Mouse (Mus musculus) E14TG2a.4 (cell line): ENCODE measurements at regions not wholly inside any gene's neighbourhood (a gene's known extent, or its start where the extent isn't known, plus 50 kb on each side); places are given as distances from the start of the nearest gene placed in this dataset.

ENCODE experiments used
- H3K27me3 ChIP-seq: 2 replicates; pipeline ENCODE4 v1.6.1; 2014; ENCODE audit warnings: low read length, control low read depth; ENCODE audit not compliant: insufficient read depth
- H3K36me3 ChIP-seq: 2 replicates; pipeline ENCODE4 v1.6.1; 2014; ENCODE audit warnings: low read length, control low read depth; ENCODE audit not compliant: insufficient read depth
- H3K4me1 ChIP-seq: replicated peaks from 2 replicates; pipeline ENCODE4 v1.6.1; 2014; ENCODE audit warnings: low read depth, low read length, control low read depth
- H3K4me3 ChIP-seq: replicated peaks from 2 replicates; pipeline ENCODE4 v1.5.1; 2014; ENCODE audit warnings: mild to moderate bottlenecking, low read length
- H3K9me3 ChIP-seq: 2 replicates; pipeline ENCODE4 v1.6.1; 2014; ENCODE audit warnings: low read length, control low read depth
- CTCF ChIP-seq: conservative IDR thresholded peaks from 2 replicates; pipeline ENCODE4 v1.5.1; 2014; ENCODE audit warnings: low read length
- NANOG ChIP-seq: IDR thresholded peaks from 2 replicates; pipeline ENCODE4 v1.6.1; 2014; ENCODE audit warnings: borderline replicate concordance, low read length, mixed read lengths
- POU5F1 ChIP-seq: IDR thresholded peaks from 2 replicates; pipeline ENCODE4 v1.6.1; 2014; ENCODE audit warnings: low read length, borderline replicate concordance

DNA sequence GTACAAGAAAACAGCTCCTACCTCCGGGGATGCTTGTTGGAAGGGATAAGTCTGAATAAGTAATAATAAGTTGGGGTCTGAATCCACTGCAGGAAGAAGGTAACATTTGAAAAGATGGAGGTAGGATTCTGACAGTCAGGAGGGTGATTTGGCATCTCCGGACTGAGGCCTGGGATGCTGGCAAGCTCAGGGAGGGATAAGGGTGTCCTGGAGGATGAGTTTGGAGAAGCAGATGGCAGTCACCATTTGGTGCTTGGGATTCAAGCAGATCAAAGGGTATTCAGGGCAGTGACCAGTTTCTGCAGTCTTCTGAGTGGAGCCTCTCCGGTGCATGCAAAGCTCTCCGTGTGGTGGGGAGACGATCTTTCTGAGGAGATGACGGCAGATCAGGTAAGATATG lies 62.9 kb upstream of the Gm2310 start:
- Histone ChIP-seq H3K27me3 (peaks cover 23% of the 10 kb centered on the region), H3K9me3 (no peaks in the 10 kb centered on the region), H3K36me3 (no peaks in the 10 kb centered on the region), H3K4me1 (peaks cover 14% of the 10 kb centered on the region; the same call in 1 of the 2 replicates), H3K4me3 (no peak overlapping the region)
- TF ChIP-seq CTCF (no peak), NANOG (no peak), POU5F1 (no peak)

DNA sequence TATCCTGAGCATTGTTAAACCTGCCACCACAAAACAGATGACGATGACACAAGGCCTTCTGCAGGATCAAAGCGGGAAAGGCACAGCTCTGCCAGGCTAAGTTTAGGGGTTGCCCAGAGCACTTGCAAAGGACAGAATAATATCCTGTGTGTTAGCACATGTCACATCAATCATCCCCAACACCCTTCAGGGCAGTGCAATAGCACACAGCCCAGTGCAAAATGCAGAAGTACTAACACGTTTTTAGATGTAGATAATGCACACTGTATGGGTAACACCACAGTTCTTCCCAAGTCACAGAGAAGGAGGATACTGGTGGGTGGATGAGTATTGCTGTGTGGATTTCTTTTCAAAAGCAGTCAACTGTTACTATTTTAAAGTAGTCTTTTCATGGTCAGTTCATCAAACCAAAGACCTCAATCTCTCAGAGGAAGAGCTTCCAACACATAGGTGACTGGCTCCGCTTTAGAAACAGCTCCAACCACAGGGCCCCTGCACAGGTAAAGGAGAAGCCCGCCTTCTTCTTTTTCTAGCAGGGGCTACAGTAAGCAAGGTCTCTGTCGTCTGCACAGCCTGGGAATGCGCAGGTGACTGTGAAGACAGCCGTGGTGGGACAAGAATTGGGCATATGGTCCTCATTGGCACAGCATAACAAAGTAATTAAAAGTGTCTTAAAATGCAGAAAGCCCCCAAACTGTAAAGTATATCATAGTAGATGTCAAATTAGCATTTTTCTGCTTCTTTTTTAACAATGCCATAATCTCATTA lies 61.6 kb upstream of the Gm2310 start:
- TF ChIP-seq NANOG (no peak), POU5F1 (no peak), CTCF (no peak)
- no peaks in the 10 kb centered on the region for H3K36me3 ChIP-seq
- H3K27me3 ChIP-seq = peaks cover 23% of the 10 kb centered on the region
- no peak overlapping the region for H3K4me3 ChIP-seq
- H3K4me1 ChIP-seq = peaks cover 7% of the 10 kb centered on the region; the same call in 1 of the 2 replicates
- no peaks in the 10 kb centered on the region for H3K9me3 ChIP-seq

DNA sequence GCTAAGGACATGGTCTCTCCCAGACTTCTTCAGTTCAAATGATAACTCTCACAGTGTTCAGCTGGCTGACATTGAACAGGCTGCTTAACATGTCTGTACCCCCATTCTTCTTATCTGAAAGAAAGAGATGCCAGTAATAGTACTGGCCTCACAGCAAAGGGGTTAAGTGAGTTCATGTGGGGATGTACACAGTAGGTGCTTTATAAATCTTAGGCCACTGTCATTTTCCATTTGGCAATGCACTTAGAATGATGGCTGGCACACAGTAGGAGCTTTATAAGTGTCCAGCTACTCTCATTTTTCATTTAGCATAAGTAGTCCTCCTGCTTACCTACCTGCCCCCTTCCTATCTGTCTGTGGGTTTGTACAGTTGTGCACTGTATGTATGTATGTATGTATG lies 60.3 kb upstream of the Gm2310 start:
- TF ChIP-seq CTCF (no peak), POU5F1 (no peak), NANOG (no peak)
- H3K36me3 ChIP-seq = no peaks in the 10 kb centered on the region
- H3K27me3 ChIP-seq = peaks cover 23% of the 10 kb centered on the region
- no peaks in the 10 kb centered on the region for H3K9me3 ChIP-seq
- H3K4me3 ChIP-seq = no peak overlapping the region
- peaks cover 7% of the 10 kb centered on the region; the same call in 1 of the 2 replicates for H3K4me1 ChIP-seq

DNA sequence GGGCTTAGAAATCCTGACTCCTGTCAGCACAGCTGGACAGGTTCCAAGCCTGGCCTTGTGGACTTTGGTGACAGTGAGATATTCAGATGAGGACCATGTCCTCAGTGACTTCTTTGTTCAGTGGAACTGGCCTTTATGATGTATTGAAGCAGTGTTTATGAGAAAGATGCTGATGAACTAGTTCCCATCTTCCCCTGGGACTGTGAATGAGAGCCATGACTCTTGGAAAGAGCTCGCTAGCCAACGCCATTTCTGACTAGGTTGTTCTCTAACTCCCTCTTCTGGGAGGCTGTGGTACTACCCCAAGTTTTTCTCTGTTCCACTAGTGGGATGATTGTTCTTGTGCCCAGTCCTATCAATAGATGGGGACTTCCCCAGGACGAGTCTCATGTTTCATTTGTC lies 57.7 kb upstream of the Gm2310 start:
- H3K36me3 ChIP-seq = no peaks in the 10 kb centered on the region
- peaks cover 25% of the 10 kb centered on the region for H3K27me3 ChIP-seq
- peak; percentile 72 for TF ChIP-seq CTCF
- TF ChIP-seq POU5F1 = no peak
- no peak for TF ChIP-seq NANOG
- H3K4me1 ChIP-seq = peaks cover 7% of the 10 kb centered on the region; the same call in 1 of the 2 replicates
- no peak overlapping the region for H3K4me3 ChIP-seq
- no peaks in the 10 kb centered on the region for H3K9me3 ChIP-seq

DNA sequence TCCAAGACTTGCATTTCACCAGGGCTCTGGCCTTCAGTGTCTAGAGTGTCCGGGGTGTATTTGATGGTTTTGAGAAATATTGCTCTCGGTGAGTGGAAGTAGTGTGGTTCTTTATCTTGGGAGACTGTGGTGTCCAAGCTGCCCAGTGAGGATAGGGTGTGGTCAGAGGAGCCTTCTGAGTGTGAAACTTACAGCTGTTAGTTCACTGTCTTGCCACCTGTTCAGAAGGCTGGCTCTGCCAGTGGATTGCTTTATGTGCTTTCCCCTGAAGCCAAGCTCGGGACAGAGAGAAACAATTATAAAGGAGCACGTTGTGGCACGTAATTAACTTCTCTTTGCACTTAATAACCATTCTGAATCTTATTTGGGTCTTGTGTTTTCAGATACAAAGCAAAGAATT lies 57.2 kb upstream of the Gm2310 start:
- peaks cover 30% of the 10 kb centered on the region for H3K27me3 ChIP-seq
- H3K36me3 ChIP-seq = no peaks in the 10 kb centered on the region
- TF ChIP-seq CTCF = no peak
- no peak for TF ChIP-seq POU5F1
- no peak for TF ChIP-seq NANOG
- peaks cover 7% of the 10 kb centered on the region; the same call in 1 of the 2 replicates for H3K4me1 ChIP-seq
- no peaks in the 10 kb centered on the region for H3K9me3 ChIP-seq
- no peak overlapping the region for H3K4me3 ChIP-seq

DNA sequence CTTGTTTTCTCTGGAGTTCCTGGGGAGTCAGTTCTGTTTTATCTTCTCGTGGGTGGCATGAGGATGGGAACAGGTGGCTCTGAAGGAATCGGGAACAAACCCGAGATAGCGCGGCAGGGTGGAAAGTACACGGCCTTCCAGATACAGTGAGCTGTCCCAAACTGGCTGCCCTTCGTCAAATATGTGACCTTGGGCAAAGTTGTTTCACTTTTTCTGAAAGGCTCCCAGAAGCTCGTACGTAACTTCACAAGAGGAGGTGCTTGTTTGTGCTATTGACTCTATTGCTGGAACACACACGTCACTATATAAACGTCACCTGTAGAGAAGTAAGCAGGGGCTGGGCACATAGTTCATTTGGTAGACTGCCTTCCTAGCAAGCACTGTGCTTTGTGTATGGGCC lies 49.9 kb upstream of the Gm2310 start:
- TF ChIP-seq POU5F1 (no peak), NANOG (no peak), CTCF (no peak)
- no peaks in the 10 kb centered on the region for H3K9me3 ChIP-seq
- H3K27me3 ChIP-seq = peaks cover 11% of the 10 kb centered on the region; the same call in 1 of the 2 replicates
- H3K4me1 ChIP-seq = peaks cover 16% of the 10 kb centered on the region
- H3K36me3 ChIP-seq = no peaks in the 10 kb centered on the region
- peak overlapping the region; percentile 85 for H3K4me3 ChIP-seq
